Mouse (Mus musculus) left cerebral cortex, adult 18-20 months (tissue): Measurements from ENCODE around the gene Farsb. TPM values are rescaled to one million over a fixed set of nuclear protein-coding genes. Genes with fewer than 3 reads are reported as not detected.

ENCODE experiments used
- DNase-seq, 2 experiments: peaks; one replicate each; pipeline ENCODE4 v3.0.0; 2021 to 2022; ENCODE audit warnings: low spot score in 2 of 2, mixed read lengths in 1 of 2
- total RNA-seq, 2 experiments: library from RNA; stranded (reverse); gene quantifications; 2 replicates each; pipeline ENCODE4 v1.2.3; 2021

Gene Farsb
- total RNA-seq, 2 experiments from 2014 or later, result 62.4 to 69.6 TPM

DNA sequence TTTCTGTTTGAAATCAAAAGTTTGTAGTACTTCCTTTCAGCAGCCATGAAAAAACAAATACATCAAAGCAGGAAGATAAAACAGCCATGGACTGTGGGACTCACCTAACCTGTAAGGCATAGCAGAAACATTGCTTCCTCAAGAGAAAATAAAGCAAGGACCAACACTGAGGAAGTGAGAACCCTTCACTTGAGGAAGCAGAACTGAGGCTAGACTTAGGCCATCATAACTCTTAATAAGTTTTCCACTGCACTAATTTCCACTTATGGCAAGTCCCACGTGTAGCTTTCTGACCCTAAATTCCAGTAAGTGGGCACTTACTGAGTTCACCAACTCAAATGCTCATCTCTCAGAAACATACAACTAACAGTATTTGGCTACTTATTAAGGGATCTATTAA lies 1.4 kb upstream of the Farsb start:
- no peak for DNase-seq

DNA sequence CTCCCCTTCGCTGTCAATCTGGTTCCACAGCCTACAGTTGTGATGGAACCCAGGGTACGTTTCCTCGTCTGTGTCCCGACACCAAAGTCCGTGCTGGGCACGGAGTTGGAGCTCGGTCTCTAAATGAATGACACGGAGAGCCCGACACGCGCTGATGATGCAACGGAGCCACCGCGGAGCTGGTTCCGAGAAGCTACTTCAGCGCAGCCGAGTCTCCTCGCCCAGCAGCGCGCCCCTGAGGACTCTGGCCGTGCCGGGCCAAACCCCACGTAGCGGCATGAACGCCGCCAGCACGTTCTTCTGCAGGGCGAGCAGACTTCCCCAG lies 308 bp downstream of the Farsb start:
- no peak for DNase-seq

DNA sequence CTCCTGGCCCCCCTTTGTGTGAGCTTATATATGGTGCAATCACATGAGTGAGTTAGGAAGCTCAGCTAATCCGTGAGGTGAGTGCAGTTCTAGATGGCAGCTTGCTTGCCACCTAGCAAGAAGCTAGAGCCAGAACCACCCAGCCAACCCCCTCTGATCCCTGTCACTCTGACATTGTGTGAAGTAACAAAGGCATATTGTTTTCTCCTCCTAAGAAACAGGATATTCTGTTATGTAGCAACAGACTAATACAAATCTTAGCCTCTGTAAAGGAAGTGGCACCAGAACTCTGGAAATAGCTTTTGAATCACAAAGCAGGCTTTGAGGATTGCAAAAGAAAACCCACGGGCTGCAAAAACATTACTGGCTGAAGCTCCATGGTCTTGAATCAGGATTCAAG lies 4.3 kb downstream of the Farsb start:
- no peak for DNase-seq

DNA sequence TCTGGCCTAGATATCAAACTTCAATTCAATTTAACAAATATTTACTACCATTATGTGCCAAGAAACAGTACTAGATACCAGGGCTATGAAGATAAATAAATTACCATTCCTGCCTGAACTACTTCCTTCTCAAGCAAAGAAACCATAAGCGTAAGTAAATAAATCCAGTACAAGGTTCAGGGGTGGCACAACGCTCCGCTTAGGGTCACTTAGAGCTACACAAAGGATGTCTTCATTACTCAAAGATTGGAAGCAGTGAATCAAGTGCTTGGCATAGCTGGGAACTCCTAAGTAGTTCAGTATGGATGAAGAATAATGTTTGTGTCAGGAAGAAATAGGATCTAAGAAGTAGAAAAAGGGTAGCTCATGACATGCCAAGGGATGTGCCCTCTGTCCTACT lies 5.3 kb downstream of the Farsb start:
- no peak for DNase-seq

DNA sequence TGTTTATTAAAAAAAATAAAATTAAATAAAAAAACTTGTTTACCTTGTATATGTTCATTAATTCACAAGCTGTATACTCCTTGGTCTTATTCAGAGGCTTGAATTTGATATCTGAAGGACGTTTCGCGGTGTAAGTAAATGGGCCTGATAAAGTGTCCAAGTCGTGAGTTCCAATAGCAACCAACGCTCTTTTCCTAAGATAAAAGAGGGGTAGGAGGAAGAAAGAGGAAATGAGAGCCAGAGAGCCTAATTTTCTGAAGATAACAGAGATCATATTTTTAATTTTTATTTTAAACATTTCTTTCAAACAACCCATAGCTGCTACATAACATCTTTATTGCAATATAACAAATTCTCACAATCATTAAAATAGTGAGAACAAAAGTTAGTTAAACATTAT lies 16.3 kb downstream of the Farsb start:
- DNase-seq, result no peak

DNA sequence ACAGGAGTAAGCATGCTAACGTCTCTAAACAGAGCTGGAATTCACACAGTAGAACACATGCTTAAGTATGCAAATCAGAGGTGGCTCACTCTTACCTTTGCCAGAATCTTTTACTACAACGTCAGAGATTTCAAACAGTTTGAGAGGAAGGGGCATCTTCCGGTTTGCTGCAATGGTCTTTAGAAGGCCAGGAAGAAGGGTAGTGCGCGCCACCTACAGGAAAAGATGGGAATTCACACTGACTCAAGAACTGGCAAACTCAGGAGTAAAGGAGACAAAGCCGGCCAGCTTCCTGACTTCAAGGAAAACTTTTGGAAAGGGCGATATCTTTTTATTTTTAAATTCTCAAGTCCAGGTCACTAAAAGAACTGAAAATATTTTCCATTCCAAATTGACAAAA lies 34.0 kb downstream of the Farsb start:
- DNase-seq, result peak; percentile 34 to 38

DNA sequence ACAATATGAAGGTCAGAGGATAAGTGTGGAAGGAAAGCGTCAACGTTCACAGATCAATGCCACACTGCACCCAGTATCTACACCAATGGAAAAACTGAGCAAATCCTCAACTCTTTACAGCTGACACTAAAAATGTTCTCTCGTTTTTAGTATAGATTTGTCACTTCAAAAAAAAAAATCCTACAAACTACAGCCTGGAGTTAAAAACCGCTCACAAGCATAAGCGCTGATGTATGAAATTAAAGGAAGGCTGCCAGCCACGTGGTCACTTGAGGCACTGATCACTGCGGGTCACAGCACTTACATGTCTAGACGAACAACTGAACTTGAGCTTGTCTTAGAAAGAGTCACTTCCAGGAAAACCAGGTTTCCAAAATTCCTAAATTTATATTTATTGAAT lies 34.8 kb downstream of the Farsb start:
- DNase-seq, result no peak

DNA sequence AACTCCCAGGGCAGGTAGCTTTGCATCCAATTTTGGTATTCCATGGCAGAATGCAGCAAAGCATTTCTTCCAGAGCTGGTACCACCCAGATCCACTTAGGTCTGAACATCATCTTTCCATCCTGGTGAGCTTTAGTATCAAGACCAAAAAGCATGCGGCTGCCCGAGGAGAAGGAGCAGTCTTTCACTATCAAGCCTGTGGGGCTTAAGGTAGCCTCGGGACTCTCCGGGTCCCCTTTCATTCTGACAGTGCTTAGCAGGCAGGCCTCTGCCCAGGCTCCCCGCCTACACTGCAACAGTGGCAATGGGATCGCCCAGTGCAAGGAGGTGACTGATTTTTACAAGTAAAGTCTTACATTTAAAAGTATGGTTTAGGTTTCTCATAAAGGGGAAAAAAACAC lies 36.2 kb downstream of the Farsb start:
- no peak for DNase-seq

DNA sequence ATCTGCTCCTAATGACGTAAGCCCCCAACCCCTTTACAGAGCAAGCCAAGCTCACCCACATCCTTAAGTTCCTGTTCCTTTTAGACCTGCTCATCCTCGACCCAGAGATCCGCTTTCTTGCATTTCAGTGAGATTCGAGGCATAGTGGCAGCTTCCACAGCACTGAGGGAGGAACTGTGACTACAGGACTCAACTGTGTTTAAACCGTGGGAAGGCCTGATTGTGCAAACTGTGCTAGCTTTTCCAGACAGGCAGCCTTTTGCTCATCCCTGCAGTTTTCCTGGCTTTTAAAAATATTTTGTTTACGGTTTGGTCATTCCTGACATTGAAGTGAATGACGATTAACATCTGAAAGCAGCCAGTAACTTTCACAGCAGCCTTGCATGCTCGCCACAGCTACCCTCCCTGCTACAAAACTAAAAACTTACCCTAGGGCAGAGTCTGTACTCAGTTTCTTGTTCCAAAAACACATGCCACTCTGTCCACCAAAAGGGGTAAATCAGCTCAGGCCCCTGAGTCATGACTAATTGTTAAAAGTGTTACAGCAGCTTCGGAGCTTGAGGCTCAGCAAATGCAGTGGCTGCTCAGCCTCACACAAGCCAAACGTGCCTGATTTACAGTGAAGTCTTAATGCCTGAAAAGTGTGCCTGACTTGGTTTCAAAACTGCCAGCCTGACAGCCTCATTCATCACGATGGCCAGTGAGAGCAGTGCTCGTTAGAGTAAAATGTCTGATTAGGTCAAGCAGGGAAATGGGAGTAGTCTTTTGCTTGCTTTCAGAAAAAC lies 37.4 kb downstream of the Farsb start:
- peak in 1 of 2 experiments; percentile 9 for DNase-seq

DNA sequence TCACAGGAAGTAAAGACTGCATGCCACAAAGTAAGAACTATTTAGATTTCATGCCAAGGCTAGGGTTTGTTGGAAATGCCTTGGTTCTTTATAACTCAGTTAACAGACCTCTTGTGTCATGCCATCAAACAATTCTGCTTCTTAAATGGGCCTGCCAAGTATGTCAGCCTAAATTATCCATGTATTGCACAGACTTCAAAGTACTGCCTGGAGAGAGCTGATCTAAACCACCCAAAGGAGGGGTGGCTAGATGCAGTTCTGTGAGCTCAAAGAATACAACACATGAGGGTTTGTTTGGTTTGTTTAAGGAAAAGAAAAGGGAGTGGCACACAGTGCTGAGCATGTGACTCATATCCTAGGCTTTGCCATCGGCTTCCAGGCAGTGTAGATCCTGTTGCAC lies 40.6 kb downstream of the Farsb start:
- no peak for DNase-seq

DNA sequence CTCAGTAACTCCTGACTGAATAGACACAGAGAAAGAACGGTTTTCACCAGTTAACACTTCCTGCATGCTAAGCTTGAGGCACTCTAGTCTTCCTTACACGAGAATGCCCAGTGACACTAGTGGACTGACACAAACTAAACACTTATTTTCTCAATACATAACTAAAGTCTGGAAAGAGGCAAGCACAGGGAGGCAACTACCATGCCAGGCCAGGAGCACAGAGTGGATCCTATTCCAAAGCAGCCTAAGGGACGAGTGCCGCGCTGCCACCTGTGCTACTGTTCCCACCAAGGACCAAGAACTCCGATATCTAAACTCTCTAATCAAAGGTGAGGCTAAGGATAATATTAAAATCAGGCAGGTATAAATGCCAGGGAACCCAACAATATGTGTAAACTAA lies 42.0 kb downstream of the Farsb start:
- DNase-seq, result no peak

DNA sequence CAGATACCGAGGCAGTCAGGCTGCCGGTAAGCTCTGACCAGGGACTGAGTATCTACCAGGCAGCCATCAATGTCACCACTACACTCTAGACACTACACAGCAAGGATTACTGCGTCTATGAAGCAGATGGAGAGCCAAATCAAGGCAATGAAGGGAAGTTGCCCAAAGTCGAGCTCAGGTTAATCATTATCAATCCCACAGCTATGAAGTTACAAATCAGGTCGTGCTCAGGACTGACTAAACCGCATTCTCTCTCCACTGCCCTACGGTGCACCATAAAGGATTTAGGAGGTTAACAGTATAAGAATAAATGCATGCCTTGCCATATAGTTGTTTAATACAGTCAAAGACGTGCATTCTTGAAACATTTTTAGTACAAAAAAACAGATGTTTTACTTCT lies 42.5 kb downstream of the Farsb start:
- DNase-seq, result no peak

DNA sequence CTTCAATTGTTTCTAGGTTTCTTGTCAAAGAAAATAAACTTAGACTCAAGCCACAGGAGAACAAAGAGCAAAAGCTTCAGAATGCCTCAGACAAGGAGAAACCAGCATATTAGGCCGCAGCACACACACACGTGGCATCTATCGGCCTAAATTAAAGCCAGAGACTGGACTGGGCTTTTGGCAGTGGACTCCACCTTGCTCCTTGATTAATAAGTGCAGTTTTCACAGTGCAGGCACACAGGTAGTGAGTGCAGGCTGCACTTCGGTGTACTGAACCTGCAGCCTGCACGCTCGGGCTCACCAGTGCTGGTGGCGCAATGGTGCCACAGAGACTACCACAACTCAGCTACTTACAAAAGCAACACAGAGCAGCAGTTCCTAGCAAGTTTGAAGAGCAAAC lies 45.6 kb downstream of the Farsb start:
- no peak for DNase-seq

DNA sequence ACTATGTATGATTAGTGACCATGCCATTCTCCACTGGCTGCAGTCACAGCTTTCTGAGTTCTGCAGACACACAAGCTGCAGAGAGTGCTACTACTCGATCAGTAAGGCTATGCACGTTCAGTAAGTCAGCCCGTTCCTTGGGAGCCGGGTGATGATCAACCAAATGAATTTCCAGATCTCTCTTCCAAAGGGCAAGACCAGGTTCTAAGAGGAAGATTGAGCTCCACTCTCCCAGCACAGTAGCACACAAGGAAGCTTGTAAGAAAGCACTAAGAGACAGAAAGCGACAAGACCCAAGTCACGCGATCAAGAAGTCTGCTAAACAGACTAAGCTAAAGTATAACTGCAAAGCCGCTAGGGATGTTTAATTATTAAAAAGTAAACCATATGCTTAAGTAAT lies 48.0 kb downstream of the Farsb start:
- DNase-seq, result no peak

DNA sequence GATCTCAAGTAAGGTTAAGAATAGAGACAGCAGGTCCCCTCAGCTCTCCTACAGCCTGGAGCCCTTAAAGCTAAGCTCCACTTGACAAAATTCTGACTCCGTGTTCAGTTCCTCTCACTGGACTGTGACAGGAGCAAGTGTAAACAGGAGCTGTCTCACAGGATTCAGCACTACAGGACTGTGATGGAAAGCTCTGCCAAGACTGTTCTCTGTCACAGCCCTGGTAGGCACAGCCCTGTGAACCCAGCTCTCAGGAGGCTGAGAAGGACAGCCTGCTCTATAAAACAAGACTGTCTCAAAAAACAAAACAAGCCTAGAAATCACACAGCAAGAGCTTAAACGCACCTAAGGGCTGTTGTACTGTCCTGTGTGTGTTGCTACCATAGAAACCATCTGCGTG lies 51.5 kb downstream of the Farsb start:
- no peak for DNase-seq

DNA sequence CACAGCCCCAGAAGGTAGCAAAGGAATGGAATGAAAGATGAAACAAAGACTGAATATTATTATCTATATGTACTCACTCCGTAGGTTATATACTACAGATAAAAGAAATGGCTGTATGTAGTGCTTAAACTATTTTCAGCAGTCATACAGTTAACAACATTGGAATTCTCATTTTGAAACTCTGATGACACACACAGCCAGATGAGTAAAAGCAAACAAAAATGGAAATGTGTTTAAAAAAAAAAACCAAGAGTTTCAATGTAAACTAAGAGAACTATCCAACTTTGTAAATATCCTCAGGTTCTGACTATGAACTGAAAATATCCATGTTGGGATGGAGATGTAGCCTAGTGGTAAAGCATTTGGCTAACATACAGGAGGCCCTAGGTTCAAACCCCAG lies 52.3 kb downstream of the Farsb start:
- no peak for DNase-seq

DNA sequence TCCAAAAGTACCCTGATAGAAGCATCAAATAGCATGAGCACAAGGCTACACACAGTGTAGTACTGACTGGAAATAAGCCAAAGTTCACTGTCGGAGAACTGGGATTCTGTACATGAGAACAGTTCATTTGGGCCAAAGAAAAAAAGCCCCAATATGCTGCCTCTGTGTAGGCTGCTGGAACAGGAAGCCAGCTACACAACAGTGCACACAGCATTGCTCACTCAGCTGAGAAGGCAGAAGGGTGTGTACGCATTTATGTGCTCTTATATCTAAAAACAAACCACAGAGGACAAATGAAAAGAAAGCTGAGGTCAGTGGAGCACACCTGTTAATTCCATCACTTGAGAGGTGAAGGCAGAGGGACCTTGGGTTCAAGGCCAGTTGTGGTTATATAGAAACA lies 52.7 kb downstream of the Farsb start:
- DNase-seq, result no peak

DNA sequence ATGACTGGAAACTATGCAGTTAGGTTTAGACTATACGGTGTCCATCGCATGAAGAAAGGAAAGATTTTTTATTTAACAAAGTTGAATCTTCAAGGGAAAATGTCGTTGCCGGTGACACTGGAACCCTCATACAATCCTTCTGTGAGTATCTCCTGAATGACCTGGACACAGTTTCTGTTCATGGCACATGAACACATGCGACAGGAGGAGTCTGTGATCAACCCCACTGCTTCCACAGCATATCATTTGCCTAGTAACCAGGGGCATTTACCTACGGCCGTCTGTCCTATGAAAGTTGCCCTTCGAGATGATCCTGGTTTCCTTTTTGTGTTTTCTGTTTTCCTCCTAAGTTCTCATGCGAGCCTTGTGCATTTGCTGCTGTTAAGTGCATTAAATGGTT lies 55.2 kb downstream of the Farsb start:
- no peak for DNase-seq

DNA sequence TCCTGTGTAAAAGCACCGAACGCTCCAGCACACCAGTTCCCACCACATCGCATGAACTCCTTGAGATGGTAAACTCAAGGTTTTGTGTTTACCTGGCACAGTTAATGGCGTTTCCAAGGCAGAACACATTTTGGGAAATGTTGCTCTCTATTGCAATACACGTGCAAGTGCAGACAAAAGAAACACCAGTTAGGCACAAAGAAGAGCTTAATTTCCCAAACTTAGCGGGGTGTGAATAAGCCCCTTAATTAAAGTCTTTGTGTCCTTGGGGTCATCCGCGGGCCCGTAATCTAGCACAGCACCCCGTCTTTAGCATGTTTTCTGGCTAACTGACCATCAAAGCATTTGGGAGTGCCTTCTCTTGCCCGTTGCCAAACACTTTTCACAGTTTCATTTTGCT lies 59.8 kb downstream of the Farsb start:
- no peak for DNase-seq

DNA sequence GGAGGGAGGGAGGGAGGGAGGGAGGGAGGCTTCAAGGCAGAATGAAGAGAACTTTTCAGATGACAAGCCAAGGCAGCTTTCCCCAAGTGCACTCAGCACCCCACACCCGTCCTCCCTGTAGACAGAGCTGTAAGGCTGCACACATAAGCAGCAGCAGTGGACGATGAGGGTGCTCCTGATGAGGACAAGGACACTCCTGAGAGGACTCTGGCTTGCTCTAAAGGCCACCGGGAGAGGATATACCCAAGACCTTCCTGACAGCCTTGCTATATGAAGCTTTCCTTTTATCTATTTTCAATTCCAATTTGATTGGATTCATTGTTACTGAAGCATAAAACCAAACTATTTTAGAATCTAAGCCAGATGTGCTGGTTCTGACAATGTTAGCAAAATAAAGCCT lies 61.9 kb downstream of the Farsb start:
- no peak for DNase-seq

DNA sequence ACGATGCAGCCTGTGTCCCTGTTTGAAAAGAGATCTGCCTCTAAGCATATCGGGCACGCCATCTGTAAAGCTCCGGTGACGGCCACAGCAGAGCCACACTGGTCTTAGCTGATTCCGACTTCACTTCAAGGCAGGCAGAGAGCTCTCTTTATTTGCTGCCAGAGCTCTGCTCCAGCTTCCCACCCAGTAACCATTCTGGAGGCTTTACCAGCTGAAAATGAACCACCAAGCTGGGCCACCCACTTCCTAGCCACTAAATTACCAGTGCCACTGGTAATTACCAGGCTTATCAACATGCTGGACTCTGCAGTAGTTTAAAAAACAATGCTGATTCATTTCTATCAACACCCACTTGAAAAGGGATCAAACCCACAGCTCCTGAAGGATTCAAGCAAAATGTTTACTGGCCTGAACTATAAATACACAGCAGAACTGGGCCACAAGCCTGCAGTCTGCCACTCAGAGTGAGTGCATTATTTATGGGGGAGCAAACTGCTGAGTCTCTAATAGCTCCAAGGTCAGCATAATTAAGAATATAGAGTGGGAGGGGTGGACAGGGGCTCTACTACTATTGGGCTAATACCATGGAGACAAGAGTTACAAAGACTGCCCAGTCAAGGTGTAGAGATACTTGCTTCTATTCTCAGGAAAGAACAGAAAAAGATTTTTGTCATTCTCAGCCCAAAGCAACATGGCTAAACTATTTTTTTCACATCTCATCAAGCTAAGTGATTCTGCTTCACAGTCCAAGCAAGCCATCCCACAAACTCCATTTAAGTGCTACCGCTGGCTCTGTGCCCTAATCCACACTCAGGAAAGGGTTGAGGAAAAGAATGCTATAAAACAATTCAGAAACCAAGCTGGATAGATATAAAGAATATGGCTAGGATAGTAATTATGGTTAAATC lies 62.6 kb downstream of the Farsb start:
- DNase-seq, result peak; percentile 51 to 64

DNA sequence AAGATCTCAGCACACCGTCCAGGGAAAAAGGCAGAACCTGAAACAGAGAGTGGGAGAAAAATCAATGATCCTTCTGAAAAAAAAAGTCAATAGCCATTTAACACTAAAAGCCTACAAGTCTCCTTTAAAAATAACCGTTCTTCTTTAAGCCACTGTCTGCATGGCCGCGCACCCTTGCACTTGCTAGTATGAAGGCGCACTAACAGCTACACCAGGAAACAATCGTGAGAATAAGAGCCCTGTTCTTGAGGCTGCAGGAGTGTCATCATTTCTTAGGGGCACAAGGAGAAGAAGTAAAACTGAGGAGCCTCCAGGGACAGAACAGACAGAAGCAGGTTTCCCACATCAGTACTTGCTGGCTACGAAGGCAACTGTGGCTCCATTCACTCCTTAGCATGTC lies 63.4 kb downstream of the Farsb start:
- no peak for DNase-seq

DNA sequence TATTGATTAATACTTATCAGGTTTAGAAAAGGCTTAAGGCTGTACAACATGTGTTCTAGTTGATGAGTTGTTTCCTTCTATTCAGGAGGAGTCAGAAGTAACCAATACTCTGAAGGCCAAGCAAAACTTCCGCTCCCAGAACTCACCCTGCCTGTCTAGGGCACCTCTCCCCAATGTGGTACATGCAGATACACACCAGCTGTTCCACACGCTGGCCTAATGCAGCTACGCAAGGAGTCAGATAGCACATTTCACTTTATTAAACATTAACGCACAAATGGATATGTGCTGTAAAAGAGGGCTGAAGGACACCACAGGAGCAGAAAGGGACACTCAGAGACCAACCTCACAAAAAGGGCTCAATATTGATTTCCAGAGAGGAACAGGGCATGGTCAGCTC lies 63.8 kb downstream of the Farsb start:
- no peak for DNase-seq
